Mouse (Mus musculus) cortical plate, adult 2 months (tissue): ENCODE data around the gene Mad1l1.

Source experiments
- CTCF ChIP-seq: fragments of 200-500 bp; IDR thresholded peaks from 2 replicates; pipeline ENCODE4 v1.5.1; 2011; ENCODE audit warnings: mild to moderate bottlenecking, control low read depth, low read length; ENCODE audit not compliant: insufficient read depth; ENCODE audit errors: extremely low read depth
- POLR2A ChIP-seq: fragments of 200-500 bp; IDR thresholded peaks from 2 replicates; pipeline ENCODE4 v1.6.1; 2011; ENCODE audit warnings: mild to moderate bottlenecking, low read length, control low read depth; ENCODE audit not compliant: insufficient read depth; ENCODE audit errors: extremely low read depth

DNA sequence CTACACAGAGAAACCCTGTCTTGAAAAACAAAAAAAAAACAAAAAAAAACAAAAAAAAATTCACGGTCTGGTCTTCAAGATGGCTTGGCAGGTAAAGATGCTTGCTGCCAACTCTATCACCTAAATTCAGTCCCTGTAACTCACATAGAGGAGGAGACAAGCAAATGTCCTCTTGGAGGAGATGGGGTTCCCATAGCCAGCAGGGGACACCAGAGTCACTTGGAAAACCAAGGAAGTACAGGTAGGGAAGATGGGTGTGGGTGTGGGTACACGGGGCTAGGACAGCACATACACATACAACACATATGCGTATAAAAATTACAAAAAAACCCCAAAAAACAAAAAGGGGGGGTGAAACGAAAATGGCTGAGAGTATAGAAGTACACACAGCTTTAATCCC is 21.5 kb upstream of the Mad1l1 start:
- TF ChIP-seq POLR2A (no peak), CTCF (no peak)
